Mouse (Mus musculus): ENCODE results near the gene Gm5447.

Gene Gm5447

GRCm38 (mm10) chr13:30973501-30974246, at the start of gene Gm5447, which contains the start of gene Exoc2:
Gene Gm5447, plus strand, starts transcription at chr13:30974204.
Gene Exoc2, minus strand, starts transcription at chr13:30974093.
- DNase-seq (ENCODE audit: low read depth in 2 of 2, low spot score in 2 of 2): peak; percentile 60 to 73

GRCm38 (mm10) chr13:30924269-30924668, 49.7 kb upstream of the Gm5447 start:
- DNase-seq (ENCODE audit: low read depth in 2 of 2, low spot score in 2 of 2): no peak

GRCm38 (mm10) chr13:30929119-30929518, 44.9 kb upstream of the Gm5447 start:
- DNase-seq (ENCODE audit: low read depth in 2 of 2, low spot score in 2 of 2): no peak

- DNase-seq (ENCODE audit: low read depth in 2 of 2, low spot score in 2 of 2): no peak
Observed at GRCm38 (mm10) chr13:30931613-30932012, 42.4 kb upstream of the Gm5447 start.

DNA sequence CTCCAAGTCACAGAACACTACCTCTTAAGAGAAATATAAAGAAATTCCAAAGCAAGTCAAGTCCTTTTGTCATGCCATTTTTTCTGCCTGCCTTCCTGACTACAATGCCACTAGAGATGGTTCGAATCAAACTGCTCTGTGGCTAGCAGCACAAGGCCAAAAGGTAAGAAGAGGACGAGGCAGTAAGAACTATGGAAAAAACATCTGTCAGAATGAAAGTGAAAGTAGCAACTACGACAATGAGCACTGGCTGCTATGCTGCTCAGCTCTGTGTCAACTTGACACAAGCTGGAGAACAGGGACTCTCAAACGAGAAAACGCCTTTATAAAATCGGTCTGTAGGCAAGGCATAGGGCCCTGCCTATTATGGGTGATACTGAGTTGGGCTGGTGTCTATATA, 41.0 kb upstream of the Gm5447 start:
- peak in 1 of 2 experiments; percentile 1 for DNase-seq (ENCODE audit: low read depth in 2 of 2, low spot score in 2 of 2)

- no peak for DNase-seq (ENCODE audit: low read depth in 2 of 2, low spot score in 2 of 2)
Observed at GRCm38 (mm10) chr13:30945788-30946187, 28.2 kb upstream of the Gm5447 start.

DNA sequence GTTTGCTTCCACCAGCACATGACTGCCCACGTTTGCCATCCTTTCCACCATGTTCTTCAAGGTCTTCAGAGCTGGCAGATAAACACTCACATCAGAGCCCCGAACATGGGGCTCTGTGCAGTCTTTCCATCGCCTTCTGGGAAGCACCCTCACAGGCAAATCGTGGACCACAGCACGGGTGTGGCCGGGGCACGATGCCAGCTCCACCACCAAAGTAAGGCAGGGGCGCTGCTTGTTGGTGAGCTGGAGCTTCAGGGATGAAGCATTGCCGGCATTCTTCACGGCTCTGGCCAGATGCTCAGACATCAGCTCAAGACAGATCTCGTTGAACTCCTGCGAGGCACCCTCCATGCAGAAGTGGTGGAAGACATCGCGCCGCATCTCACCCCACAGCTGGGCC, 26.9 kb upstream of the Gm5447 start:
- DNase-seq (ENCODE audit: low read depth in 2 of 2, low spot score in 2 of 2): no peak

- DNase-seq (ENCODE audit: low read depth in 2 of 2, low spot score in 2 of 2): no peak
Observed at GRCm38 (mm10) chr13:30947540-30947939, 26.5 kb upstream of the Gm5447 start, which contains the start of gene Hus1b. Gene Hus1b, minus strand, starts transcription at chr13:30947759.

DNA sequence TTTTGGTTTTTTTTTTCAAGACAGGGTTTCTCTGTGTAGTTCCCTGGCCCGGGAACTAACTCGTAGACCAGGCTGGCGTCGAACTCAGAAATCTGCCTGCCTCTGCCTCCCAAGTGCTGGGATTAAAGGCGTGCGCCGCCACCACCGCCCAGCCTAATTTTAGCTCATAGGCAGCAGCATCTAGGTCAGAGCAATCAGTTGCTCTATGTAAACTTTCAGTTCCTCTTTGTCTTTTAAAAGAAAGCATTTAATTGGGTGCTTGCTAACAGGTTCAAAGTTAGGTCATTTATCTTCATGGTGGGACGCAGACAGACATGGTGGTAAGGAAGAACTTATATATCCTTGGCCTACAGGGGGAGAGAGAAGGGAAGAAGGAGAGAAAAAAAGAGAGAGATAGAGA, 24.8 kb upstream of the Gm5447 start:
- DNase-seq (ENCODE audit: low read depth in 2 of 2, low spot score in 2 of 2): no peak

DNA sequence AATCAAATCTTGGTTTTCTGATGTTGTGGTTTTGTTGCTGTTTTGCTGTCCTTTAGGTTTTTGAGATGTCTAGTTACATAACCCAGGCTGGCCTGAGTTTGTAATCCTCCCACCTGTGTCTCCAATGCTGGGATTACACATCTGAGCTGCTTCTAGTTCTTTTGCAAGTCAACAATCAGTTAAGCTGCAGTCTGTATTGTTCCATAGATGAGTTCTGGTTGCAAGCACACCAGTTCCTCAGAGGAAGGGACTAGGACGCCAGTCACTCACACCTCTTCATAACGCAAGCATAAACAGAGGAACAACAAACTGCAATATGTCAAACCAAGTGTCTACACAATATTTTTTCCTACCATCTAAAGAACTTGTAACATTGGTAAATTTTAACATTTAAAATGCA, 22.0 kb upstream of the Gm5447 start:
- no peak for DNase-seq (ENCODE audit: low read depth in 2 of 2, low spot score in 2 of 2)

GRCm38 (mm10) chr13:30953580-30953979, 20.4 kb upstream of the Gm5447 start:
- DNase-seq (ENCODE audit: low read depth in 2 of 2, low spot score in 2 of 2): no peak

DNA sequence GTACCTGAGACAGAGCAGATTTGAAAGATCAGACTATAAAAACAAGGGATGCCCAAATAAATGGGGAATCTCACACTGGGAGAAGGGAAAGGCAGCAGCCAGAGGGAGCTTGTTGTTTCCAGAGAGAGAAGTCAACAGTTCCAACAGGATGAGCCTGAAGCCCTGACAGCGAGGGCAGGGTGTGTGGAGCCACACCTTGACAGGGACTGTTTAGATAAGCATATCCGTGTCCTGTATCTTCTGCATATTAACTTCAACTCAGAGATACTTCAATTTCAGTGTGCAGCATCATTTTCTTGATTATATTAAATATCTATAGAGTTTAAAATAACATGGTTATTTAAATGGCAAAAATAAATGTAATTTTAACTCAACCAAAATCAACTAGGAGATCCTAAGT, 13.3 kb upstream of the Gm5447 start:
- DNase-seq (ENCODE audit: low read depth in 2 of 2, low spot score in 2 of 2): no peak

GRCm38 (mm10) chr13:30961932-30962331, 12.1 kb upstream of the Gm5447 start:
- no peak for DNase-seq (ENCODE audit: low read depth in 2 of 2, low spot score in 2 of 2)

GRCm38 (mm10) chr13:30966507-30966911, 7.5 kb upstream of the Gm5447 start:
- DNase-seq (ENCODE audit: low read depth in 2 of 2, low spot score in 2 of 2): no peak

GRCm38 (mm10) chr13:30968311-30968710, 5.7 kb upstream of the Gm5447 start:
- no peak for DNase-seq (ENCODE audit: low read depth in 2 of 2, low spot score in 2 of 2)

GRCm38 (mm10) chr13:30971047-30971446, 3.0 kb upstream of the Gm5447 start:
- no peak for DNase-seq (ENCODE audit: low read depth in 2 of 2, low spot score in 2 of 2)

GRCm38 (mm10) chr13:30972102-30972501, 1.9 kb upstream of the Gm5447 start:
- peak; percentile 50 to 62 for DNase-seq (ENCODE audit: low read depth in 2 of 2, low spot score in 2 of 2)

DNA sequence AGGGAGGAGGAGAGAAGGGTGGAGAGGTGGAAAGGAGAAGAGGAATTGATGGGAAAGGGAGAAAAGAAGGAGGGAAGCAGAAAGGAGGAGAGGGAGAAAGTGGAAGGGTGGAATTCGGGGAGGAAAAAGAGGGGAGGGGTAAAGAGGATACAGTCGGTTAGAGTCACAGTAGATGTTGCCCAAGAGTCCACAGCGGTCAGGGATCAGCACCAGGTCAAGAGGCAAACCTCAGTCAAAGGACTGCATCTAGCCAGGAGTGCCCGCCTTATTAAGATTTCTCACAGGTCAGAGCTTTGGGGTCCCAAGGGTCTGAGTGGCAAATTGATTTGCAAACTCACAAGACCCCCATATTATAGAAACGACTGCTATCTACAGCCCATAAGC, 235 bp downstream of the Gm5447 start:
- DNase-seq (ENCODE audit: low read depth in 2 of 2, low spot score in 2 of 2): no peak

DNA sequence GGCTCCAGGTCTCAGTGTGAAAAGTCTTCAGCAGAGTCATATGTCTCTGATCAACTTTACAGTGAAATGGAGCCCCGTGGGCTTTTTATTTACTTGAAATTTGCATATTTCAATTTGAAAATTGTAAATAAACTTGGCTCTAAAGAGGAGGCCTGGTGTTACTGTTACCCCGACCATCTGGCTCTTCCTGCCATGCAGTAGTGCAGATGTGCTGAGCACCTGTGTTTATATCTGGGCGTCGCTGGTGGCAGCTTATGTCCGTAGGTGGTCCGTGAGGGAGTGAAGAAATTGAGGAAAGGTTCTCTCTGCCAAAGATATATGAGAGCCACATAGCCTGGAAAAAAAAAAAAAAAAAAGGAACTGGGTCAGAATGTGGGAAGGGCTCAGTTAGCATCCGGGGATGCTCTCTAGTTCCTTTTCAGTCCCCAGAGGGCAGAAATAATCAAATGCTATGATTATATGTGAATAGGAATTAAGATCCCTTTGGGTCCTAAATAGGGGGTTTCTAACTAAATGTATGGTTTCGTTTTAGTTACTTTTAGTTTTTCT, 2.6 kb downstream of the Gm5447 start:
- no peak for DNase-seq (ENCODE audit: low read depth in 2 of 2, low spot score in 2 of 2)

GRCm38 (mm10) chr13:30978224-30978623, 4.2 kb downstream of the Gm5447 start:
- DNase-seq (ENCODE audit: low read depth in 2 of 2, low spot score in 2 of 2): no peak

GRCm38 (mm10) chr13:30981666-30982065, 7.7 kb downstream of the Gm5447 start:
- DNase-seq (ENCODE audit: low read depth in 2 of 2, low spot score in 2 of 2): peak; percentile 40 to 60

- DNase-seq (ENCODE audit: low read depth in 2 of 2, low spot score in 2 of 2): no peak
Observed at GRCm38 (mm10) chr13:30985275-30985597, 11.2 kb downstream of the Gm5447 start.
